Mouse (Mus musculus) thymus, postnatal 36 days (tissue): Measurements from ENCODE around the gene Fam229a.

Source experiments
- DNase-seq, 2 experiments: peaks; one replicate each; pipeline ENCODE4 v3.0.0; 2022; ENCODE audit warnings: mixed read lengths in 2 of 2

Fam229a gene

DNA sequence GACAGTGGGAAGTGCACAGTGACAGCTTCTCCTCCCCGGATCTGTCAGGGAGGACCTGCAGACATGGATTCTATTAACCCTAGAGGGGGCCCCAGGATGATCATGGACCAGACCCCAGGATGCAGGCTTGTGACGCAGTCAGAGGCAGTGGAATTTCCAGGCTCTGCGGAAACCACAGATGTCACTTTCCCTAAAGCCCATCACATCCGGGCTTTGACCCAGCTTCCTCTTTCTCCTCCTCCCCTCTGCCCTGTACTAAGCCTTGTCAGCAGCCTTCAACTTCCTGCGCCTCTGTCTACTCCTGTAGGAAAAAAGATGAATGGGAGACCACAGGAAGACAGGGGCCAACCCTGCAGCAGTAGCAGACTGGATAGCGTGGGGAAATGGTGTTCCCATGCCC lies 5.6 kb downstream of the Fam229a start:
- DNase-seq, result peak; percentile 16 to 33

DNA sequence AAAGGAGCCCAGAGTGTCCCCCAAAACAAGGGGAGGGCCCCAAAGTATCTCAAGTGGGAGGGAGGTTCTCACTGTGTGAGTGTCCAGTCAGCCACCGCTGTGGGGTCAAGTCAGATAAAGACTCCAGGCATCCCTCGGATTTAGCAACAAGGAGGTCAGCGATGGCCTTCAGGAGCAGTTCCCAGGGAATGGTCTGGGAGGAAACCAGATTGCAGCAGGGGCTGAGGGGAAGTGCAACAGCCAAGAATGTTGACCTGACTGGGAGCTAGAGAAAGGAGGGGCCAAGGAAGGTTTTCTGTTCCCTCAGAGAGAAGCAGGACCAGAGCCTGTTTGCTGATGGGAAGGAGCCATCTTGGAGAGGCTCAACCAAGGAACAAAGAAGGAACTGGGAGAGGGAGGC lies 8.0 kb downstream of the Fam229a start:
- DNase-seq, result no peak

DNA sequence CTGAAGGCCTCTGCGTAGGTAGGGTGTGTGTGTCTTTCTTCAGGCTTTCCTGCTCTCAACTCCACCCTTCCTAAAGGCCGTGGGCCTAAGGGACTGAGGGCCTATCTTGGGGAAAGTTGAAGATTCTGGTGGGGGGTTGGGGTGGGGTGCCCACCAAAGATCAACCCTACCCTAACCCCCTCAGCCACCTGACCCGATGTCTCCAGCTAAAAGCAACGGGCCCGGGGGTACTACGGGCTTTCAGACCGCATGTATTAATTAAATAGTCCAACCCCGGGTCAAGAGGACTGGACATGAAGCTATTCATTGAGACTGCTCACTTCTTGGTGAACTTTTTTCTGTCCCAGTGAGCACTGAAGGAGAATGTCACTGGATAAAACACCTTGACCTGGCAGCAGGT lies 9.0 kb downstream of the Fam229a start:
- no peak for DNase-seq

DNA sequence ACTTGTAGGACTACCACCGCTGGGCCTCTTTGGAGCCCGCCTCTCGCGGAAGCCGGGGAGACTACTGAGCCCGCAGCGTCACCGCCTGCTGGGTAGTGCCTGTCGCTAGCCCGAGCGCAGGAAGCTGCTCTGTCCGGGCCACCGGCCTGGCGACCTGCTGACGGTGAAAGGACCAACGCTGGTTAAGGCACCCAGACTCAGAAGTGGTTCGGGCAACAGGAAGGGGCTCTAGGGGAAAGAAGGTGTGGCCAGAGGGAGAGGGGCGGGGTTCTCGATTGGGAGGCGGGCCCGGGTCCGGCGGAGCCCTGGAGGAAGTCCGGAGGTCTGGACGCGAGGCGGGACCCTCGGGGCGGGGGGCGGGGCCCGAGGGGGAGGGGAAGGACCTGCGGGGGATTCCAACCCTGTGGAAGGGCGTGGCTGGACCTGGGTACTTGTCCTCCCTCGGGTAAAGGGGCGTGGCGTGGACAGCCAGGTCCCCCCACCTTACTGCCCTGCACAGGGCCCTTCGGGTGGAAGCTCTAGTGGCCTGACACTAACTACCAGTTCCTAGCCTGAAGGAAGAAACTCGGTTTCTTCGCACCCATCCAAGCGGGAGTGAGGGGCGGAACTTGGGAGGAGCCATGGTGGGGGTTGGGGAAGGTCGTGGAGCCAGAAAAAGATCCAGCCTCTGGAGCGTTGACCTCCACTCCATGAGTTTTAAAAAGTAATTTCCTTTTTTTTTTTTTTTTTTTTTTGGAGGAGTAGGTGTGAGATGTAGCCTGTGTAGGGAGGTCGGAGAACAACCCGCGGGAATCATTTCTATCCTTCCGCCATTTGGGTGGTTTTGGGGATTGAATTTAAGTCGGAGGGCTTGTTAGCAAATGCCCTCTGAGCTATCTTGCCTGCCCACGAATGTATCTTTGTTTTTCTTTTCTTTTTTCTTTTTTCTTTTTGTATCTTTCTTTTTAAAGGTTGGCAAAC lies 9.9 kb downstream of the Fam229a start:
- DNase-seq, result peak; percentile 82 to 85

DNA sequence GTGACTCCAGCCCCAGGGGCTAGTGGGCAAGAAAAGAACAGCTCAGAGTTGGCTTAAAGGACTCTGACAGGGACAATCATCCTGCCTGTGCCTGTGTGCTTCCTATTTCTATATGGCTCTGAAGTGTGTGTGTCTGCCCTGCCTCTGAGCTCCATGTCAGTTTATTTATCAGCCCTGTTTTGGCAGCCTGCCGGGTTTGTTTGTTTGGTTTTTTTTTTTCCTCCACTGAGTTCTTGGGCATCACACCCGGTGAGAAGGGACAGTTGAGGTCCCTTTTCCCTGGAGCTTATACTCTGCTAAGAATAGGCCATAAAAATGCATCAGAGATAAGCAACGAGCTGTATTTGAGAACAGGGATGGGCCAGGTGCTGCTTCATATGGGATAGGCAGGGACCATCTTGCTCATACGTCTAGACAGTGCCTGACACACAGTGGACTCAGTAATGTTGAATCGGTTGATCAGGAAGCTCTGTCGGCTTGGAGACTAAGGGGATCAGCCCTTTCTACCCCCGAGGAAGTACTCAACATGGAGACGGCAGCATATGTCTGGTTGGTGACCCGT lies 11.4 kb downstream of the Fam229a start:
- DNase-seq, result no peak

DNA sequence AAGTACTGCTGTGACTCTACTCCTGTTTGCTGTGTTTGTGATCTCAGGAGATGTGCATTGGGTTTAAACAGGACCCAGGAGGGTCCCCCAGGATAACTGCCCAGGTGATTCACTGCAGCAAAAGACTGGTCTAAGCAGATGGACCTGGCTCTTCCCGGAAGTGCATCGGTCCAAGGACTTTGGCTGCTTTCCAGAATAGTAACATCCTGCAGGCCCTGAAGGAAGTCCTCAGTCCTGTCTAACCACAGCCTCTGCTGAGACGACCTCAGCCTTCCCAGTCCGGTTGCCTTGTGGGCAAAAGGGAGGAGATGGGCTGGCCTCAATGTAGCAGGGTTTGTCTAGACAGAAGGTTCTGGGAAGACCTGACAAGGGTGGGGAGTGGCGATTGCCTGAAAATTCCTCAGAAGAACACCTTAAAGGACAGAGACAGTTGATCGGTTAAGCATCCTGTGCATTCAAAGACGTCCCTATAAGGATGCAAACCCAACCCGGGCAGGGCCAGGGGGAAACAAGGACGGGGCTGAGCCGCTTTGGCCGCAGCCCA lies 12.0 kb downstream of the Fam229a start:
- no peak for DNase-seq

DNA sequence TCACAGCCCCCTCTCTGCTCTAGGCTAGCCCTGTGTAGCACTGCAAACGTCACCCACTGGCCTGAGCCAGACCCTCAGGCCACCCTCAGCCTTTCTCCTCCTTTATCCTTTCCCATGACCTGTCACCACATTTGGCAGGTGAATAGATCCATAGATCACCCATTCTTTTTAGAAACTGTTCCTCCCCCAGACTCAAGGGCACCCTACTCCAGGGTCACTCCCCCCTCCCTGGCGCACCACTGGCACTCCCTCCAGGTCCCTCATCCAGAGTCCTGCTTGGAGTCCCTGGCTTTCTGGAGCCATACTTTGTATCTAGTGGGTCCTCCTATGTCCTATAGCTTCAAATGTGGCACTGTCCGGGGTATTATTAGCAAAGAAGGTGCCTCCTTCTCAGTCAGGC lies 14.5 kb downstream of the Fam229a start:
- no peak for DNase-seq

DNA sequence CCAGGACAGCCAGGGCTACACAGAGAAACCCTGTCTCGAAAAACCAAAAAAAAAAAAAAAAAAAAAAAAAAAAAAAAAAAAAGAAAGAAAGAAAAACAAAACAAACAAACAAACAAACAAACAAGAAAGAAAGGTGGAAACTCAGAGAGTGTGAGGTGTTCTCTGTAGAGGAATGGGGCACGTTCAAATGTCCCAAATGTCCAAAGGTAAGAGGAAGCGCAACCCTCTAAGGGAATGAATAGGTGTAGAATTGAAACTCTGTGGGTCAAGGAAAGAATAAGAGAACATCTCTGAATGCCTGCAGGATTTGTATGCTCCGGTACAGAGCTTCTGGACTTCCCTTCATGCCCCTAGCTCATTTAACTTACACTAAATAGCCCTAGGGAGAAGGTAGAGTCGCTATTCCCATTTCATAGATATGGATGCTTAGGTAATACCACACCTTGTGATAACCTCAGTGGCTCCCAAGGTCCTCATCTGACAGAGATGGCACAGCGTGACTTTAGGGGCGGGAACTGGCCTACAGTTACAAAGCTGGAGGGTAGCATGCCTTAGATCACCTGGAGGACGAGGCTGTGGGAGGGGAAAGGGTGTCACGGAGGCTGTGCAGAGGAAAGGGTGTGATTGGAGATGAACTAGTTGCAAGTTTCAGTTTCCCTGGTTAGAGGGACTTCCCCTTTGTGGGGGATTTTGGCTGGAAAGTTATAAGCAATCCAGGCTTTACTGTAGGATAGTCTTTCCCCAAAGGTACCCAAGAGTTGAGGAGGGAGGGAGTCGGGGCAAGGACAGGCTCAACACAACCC lies 16.6 kb downstream of the Fam229a start:
- no peak for DNase-seq

DNA sequence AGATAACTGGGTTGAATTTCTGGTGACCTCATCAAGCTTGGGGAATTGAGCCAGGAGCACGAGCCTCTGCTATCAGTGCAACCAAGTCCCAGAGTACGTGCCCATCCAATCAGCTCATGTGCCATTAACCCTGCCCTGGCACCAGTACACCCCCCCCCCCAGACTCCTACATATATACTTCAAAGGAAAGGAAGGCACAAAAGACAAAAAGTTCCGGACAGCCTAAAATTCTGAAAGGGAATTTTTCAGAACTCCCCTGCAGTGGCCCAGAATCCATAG lies 17.2 kb downstream of the Fam229a start:
- DNase-seq, result no peak

DNA sequence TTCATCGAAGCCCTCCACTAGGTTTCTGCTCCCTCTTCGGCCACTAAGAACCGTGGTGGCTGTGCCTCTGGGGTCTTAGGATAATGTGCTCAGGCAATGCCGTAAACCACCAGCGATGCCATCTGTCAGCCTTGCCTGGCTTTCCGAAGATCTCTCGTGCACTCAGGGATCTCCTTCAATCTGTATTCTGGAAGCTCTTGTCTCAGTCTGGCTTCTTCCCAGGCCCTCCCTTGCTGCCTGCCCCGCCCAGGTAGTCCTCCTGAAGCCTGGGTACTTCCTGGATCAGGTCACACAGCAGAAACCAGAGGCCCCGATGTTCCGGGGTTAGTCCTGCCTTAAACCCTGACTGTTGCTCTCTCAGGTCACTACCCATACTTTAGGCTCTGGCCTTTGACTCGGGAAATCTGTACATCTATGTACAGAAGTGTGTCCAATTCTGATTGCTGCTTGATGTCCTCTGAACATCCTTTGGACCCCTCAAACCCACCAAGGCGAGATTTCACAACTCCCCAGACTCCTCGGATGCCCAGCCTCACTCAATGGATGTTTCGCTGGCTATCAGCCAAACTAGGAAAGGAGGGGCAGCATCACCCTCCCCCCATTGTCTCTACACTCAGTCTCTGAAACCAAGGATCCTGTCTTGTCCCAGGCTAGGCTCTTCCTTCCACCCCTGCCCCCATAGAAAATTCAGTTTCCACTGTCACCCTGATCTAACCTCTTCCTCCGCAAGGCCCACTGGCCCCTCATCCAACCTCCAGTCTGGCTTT lies 18.0 kb downstream of the Fam229a start:
- no peak for DNase-seq

DNA sequence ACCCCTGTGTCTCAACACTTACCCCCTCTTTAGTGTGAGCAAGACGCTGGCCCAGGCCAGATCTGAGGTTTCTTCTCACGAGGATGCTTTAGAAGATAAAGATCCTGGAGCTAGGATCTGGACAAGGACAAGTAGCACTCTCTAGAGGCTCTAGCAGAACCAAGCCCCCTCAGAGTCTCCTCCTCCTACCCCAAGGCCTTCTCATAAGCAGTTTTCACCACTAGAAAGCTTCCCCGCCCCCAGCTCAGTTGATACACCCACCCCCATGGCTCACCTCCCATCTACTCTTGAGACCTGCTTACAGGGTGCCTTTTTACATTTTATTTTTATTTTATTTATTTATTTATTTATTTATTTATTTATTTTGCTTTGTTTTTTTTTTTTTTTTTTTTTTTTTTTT lies 18.7 kb downstream of the Fam229a start:
- no peak for DNase-seq

DNA sequence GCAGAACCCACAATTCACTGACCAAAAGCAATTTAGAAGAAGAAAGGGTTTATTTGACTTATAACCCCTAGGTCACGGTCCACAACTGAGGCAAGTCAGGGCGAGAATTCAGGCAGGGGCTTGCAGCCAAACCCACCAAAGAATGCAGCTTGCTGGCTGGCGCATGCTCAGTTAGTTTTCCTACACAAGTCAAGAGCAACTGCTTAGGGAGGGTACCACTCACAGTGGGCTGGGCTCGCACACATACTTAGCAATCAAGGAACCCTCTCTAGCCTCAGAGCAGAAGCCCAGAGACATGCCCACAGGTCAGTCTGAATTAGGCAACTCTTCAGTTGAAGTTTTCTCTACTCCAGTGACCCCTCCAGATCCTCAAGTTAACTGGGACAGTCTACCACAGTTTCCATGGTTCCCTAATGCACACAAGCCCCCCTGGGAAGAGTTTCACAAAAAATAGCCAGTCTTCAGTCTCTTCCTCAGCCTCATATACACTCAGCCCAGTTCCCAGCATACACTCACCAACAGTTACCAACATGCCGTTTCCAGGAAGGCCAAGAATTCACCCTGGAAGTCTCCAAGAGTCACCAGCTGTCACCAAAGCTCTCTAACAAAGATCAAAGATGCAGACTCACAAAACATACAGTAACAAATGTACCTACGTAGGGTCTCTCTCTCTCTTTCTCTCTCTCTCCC lies 19.9 kb downstream of the Fam229a start:
- no peak for DNase-seq

DNA sequence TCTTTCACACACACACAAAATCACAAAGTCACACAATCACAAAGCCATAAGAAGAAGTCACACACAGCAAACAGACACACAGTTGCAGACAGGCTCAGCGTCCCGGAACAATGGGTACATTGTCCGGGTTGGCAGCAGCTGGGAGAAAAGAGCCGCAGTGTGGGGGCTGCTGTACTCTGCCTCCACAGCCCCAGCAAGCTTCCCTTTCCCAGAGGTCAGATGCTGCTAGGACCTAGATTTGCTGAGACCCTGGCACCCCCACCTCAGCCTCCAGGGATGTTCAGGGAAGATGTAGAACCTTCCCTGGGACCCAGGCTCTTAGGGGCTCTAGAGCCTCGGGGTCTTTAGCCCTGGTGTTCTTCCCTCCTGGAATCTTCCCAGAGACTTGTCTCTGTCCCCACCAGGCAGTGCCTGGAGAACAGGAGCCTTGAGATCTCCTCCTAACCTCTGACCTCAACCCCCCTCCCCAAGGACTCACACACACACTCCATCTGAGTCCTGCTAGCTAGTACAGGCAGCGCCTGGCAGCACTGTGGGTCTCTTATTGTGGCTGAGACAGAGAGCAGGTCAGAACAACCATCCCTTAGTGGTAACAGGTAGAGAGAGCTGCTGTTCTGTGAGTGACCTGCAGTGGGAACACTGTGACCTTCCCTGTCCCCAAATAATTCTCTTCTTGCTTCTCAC lies 20.6 kb downstream of the Fam229a start:
- DNase-seq, result no peak

DNA sequence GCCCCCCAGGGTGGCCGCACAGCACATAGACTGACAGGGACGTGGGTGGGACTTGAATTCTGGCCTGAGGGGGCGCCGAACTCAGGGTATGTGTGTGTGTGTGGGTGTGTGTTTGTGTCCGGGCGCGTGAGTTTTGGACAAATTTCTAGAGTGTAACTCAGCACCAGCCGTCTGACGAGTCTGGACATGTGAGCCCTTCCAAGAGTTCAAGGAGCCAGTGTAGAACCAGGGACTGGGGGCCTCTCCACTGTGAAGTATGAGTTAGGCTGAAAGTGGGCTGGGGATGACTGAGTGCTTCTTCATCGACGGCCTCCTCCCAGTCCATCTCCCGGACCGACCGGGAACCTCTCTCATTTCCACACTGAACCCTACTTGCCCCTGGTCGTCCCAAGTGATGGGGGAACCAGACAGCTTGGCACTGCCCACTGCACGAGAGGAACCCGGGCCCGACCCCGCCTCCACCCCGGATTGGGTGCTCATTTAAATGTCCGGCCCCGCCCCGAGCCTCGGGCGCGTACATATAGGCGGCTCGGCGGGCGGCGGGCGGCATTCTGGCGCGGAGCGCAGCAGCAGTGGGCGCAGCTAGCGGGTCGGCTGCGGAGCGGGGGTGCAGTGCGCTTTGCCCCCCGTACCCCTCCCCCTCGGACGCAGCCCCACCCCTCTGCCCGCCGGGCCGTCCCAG lies 22.2 kb downstream of the Fam229a start, which contains the start of gene Marcksl1:
Gene Marcksl1, plus strand, starts transcription at position 496 of the 682 bp plus-strand sequence.
- peak; percentile 95 for DNase-seq

DNA sequence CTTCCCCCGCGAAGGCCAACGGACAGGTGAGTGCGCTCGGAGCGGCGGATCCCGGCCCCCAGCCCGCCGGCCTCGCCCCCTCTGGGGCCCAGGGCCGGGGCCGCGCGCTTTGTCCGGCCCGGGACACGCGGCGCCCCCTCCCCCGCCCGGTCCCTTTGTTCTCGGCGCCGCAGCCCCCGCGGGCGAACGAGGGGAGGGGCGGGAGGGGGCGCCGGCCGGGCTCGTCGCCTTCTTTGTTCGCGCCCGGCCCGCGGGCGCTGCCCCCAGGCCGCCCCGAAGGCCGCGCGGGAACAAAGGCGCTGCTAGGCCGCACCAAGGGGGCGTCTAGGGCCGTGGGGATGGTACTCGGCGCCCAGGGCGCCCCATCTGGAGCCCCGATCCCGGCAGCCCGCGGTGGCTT lies 22.9 kb downstream of the Fam229a start:
- DNase-seq, result no peak

DNA sequence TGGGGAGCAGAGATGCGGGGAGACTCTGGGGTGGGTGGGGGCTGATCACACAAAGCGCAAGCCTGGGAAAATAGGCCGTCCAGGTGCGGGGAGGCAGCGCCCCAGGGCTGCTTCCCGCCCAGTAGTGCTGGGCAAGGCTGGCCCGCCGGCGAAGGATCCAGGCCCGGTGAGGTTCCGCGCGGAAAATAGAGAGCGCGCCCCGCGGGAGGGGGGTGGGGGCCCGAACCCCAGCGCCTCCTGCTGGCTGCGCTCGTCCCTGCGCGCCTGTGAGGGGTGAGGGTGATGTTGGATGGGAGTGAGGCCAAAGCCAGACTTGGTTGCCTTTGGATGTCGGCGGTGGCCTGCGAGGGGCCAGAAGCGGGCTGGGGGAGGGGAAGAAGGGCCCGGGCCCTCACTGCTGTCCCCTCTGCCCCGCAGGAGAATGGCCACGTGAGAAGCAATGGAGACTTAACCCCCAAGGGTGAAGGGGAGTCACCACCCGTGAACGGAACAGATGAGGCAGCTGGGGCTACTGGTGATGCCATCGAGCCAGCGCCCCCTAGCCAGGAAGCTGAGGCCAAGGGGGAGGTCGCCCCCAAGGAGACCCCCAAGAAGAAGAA lies 23.4 kb downstream of the Fam229a start:
- peak; percentile 76 for DNase-seq

DNA sequence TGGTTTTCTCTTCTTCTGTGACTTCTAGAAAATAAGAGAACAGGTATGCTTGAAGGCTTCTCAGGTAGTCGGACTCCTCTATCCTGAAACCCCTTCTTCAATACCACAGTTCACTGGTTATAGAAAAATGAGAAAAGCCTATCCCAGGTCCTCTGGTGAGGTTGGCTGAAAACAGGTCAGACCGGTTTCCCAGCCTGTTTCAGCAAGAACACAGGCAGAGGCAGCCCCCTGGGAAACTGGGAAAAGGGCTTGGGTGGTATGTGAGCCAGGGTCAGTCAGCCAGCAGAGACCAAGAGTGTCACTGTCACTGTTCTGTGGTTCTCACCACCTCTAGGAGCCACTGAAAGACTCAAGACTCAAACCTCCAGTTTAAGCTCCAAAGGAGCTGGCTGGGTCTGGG lies 25.9 kb downstream of the Fam229a start:
- no peak for DNase-seq

DNA sequence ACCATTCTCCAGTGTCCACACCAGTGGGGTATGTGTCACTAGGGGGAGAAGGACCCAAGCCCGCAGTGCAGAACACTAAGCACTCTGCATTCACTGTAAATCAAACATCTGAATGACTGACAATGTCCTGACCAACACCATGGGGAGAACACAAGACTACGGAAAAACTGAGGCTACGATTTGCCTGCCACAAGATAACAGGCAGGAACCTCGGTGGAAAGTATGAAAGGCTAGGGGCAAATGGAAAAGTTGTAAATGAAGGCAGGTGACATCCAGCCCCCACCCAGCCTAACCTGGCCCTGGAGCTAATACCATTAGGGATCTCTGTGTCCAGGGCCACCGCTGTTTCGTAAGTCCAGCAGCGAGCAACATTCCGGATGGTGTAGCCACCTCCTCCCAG lies 27.5 kb downstream of the Fam229a start:
- DNase-seq, result no peak

DNA sequence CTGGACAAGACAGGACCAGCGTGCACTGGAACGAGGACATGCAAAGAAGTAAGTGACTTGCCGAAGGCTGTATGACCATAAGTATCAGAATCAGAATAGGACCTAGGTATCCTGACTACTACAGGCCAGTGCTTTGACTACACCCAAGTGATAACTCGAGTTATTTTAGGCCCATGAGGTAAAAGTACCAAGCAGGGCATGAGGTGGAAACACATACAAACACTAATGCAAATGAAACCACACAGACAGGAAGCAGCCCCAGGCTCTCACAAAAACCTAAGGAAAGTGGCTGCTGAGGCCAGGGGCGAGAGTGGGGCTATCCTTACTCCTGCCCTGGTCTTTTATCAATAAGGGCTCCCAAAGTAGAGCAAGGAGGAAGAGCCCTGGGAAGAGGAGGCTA lies 34.3 kb downstream of the Fam229a start:
- DNase-seq, result no peak

DNA sequence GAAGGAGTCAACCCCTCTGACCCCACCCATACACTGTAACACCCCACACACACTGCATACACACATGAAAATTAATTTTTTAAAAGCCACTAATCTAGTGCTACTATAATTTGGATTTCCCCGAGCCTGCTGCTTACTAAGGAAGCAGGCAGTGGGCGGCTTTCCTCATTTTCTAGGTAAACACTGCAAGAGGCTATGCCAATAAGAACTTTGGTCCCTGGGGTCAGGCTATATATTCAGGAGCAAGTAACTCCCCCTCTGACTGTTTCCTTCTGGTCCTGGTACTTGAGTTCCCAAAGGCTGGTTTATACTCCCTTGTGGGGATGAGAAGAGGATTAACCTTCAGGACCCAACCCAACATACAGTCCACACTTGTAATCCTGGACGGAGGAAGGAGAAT lies 34.9 kb downstream of the Fam229a start:
- no peak for DNase-seq
